Mouse (Mus musculus) heart, postnatal 14 days (tissue): ENCODE results near the gene Syce3. TPM values are rescaled to one million over a fixed set of nuclear protein-coding genes. Genes with fewer than 3 reads are reported as not detected.
A peak's percentile ranks its signal among the peaks of the same experiment; 100 is the strongest.

Experiments
- DNase-seq, 2 experiments: peaks; one replicate each; pipeline ENCODE4 v3.0.0; 2021 to 2022
- intact Hi-C: fragments of 180-260 bp; cut with DNase I; formaldehyde crosslinking; loops from one replicate; pipeline ENCODE4 v1.15.1; 2025
- total RNA-seq, 2 experiments: library from RNA; stranded (reverse); gene quantifications; 2 replicates each; pipeline ENCODE4 v1.2.3; 2021

The Syce3 gene
- total RNA-seq, 2 experiments from 2014 or later = not detected

DNA sequence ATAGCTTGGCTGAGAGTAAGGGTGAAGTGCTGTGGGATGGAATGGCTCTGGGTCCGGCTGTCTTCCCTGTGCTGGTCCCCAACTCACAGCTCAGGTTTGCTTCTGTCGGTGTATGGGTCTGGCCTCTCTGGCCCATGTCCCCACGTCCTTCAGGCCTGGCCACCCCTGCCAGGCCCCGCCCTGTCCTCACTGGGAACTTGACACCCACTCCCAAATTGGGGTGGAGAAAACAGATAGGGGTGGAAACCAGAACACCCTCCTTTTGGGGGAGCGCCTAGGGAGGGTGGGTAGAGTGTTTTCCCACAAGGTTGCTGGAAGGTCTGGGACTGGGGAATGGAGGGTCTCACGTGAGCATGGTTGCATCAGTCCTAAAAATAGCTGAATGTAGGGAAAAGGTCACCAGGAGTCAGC lies 15.4 kb upstream of the Syce3 start, which contains the start of gene Cpt1b:
Cpt1b (minus strand) TSS at position 153 of the 411 bp plus-strand sequence.
- intact Hi-C loops = no loop called here

DNA sequence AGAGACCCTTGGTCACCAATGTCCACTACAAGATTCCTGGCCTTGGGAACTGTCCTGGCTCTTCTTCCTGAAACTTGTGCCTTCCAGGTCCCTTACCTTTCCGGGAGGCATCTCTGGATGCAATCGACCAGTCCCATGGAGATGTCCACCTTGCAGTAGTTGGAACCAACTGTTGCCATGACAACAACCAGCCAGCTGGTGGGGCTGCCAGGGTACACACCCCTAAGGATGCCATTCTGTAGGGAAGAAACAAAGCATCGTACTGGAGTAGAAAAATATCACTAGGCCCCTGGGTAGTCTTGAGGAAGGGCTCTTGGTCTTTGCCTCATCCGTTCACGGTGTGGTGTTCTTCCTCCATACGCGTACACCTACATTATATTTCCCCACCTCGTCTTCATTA lies 14.3 kb upstream of the Syce3 start:
- intact Hi-C loops = no loop called here
- DNase-seq = no peak

More for the DNA sequence above, 15.4 kb upstream of the Syce3 start, which contains the start of gene Cpt1b:
- DNase-seq = peak; percentile 66 to 68

DNA sequence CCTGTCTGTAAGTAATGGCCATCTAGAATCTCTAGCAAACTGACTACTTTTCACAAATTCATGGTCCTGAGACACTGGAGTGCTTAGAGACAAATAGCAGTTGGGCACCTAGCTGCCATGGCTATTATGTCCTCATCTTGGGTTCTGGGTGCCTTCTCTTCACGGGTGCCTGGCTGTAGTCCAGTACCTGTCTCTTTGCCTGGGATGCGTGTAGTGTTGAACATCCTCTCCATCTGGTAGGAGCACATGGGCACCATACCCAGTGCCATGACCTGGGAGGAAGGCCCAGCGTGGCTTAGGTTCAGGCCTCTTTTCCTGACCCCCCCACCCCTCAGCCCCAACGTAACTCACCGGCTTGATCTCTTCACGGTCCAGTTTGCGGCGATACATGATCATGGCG lies 11.6 kb upstream of the Syce3 start:
- intact Hi-C loops = no loop called here

DNA sequence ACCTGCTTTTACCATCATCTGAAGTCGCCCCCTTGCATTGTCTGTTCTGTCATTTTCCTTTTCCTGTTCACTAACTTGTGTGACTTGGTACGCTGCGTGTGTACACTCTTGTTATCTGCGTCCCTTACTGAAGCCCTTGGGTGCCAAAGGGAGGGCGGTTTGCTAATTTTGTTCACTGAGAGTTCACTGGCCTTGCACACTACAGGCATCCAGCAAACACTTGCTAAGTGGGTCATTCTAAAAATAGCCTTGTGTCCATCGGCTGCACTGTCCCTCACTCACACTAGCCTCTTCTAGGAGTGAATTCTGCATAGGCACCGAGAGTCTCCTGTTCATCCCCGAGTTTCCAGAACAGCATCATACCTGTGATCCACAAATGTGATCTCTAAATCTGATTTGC lies 5.0 kb upstream of the Syce3 start:
- intact Hi-C loops = no loop called here
- DNase-seq = no peak

More for the DNA sequence above, 11.6 kb upstream of the Syce3 start:
- DNase-seq = no peak

DNA sequence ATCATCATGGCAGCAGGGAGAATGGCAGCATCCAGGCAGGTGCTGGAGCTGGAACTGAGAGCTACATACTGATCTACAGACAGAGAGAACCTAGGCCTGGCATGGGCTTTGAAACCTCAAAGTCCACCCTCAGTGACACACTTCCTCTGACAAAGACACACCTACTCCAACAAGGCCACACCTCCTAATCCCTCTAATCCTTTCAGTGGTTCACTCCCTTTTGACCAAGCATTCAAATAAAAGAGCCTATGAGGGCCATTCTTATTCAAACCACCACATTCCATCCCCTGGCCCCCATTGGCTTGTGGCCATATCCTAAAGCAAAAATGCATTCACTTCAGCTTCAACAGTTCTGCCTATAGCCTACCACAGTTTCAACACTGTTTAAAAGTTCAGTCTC lies 3.6 kb downstream of the Syce3 start:
- no peak for DNase-seq
- intact Hi-C loops = no loop called here

DNA sequence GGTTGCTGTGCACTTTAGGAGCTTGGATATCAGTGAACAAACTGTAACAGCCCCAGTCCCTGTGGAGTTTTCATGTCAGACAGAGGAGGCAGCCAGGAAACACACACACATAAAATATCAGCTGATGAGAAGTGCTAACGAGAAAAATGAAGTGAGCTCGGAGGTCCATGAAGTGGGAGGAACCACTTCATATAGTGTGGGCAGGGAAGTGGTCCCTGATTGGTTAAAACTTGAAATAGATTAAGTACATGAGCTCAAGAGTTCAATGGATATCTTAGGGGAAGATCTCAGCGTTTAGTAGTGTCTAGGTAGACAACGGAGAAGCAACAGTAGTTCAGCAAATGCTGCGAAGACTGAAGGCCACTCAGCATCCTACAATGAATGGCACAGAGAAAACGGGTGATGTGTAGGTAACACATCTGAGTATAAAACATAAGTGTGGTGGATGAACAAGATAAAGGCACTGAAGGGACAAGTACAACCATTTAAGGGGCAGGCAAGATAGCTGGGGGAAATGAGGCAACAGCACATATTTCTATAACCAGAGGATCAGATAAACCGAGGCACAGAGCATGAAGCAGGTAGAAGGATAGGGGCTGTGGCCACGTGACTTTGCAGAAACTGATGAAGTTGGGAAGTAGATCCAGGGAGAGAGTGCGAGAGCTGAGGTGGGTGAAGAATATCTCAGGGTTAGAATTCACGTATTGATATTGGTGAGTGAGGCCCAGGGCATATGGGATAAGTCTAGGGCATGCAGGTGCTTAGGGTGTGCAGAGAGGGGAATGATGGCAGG lies 5.3 kb downstream of the Syce3 start:
- no peak for DNase-seq
- intact Hi-C loops = no loop called here

DNA sequence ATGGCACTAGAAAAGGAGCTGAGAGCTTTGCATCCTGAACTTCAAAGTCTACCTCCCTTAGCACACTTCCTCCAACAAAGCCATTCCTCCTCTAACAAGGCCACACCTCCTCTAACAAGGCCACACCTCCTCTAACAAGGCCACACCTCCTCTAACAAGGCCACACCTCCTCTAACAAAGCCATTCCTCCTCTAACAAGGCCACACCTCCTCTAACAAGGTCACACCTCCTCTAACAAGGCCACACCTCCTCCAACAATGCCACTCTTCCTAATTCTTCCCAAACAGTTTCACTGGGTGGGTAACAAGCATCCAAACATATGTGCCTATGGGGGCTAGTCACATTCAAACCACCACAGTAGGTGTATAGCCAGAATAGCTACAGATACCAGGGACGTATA lies 7.8 kb downstream of the Syce3 start:
- intact Hi-C loops = no loop called here
- no peak for DNase-seq

DNA sequence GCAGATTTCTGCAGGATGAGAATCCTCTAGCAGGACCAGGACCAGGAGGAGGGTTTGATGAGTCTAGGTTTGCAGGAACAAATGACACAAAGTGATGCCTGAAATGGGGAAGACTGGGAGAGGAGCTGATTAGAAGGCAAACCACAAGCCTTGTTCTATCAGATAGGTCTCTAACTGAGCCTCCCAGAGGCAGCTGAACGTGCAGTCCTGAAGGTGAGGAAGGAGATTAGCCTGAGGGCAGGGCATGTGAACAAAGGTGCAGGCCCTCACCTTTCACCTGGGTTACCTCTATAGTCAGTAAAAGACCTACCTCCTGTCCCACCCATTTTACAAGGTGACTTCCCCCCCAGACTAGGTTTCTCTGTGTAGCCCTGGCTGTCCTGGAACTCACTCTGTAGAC lies 10.6 kb downstream of the Syce3 start:
- no peak for DNase-seq
- intact Hi-C loops = no loop called here

DNA sequence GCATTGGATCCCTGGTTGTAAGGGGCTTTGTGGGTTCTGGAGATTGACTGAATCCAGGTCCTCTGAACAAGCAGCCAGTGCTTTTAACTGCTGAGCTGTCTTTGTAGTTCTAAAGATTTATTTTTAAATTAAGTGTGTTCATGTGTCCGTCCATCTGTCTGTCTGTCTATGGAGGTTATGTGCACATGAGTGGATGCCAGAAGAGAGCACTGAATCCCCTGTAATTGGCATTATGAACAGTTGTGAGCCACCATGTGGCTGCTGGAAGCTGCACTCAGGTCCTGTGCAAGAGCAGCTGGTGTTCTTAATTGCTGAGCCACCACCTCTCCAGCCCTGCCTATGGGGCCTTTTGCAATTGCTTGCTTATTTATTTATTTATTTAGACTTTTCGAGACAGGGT lies 12.2 kb downstream of the Syce3 start:
- intact Hi-C loops = no loop called here
- DNase-seq = no peak

DNA sequence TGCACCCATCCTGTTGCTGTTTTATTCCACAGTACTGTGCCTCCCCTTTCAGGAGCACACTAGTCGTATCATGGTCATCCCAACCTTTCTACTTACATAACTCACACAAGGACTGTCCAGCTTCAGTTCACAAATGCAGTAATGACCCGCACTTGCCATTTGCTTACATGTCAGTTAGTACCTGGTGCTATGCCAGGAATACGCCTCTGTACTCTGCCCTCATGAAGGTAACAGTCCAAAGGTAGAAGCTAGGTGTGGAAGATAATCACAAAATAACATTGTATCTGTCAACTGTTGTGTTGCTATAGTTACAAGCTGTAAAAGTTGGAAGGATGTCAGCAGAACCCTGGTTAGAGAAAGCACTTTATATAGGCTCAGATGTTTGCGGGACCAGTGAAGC lies 13.4 kb downstream of the Syce3 start:
- DNase-seq = no peak
- intact Hi-C loops = no loop called here

DNA sequence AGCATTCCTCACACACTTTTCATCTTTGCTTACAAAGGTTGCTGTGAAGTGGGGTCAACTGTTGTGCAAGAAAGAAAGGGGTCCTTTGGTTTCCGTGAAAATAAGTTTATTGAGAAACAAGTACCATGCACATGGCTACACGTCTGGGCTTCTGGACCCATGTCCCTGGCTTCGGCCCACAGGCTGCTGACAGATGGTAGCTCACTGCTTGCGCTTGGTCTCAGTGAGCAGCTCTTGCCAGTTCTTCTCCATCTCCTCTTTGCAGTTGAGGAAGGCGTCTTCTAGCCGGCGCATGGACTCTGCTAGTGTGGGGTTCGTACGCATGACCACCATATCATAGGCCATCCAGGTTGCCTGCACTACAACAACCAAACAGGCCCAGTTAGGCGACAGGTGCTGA lies 20.2 kb downstream of the Syce3 start:
- intact Hi-C loops = no loop called here

DNA sequence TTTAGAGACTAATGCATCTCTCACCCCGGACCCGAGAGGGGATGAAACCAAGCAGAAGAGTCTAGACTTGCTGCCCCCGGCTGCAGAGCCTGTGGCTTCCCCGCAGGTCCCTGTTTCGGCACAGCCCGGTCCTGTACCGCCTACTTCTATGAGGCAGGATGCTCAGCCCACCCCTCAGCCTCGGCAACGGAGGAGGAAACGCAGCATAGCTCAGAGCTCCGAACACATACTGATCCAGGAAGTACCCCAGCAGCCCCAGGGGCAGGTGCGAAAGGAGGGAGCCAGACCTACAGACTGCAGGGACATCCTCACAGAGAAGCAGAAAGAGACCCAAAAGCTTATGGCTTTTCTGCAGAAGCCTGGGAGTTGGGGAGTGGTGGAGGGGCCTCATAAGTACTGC lies 23.2 kb downstream of the Syce3 start:
- intact Hi-C loops = no loop called here
- DNase-seq = no peak

More for the DNA sequence above, 20.2 kb downstream of the Syce3 start:
- no peak for DNase-seq

DNA sequence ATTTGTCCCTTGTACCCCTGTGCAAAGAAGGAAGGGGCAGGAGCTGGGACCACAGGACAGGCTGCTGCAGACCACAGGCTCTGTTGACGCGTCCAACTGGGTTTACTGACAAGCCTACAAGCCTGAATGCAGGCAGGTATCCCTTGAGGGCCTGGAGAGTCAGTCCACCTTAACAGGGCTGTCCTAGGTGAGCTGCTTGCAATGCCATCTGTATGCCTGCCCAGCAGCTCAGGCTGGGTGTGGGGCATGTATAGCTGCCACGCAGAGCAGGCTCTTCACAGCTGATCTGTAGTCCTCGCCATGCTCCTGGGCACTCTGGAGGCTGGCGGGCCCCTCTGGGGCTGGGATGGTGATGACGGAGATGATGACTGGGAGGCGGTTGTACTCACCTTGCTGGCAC lies 25.7 kb downstream of the Syce3 start, which contains the start of gene Klhdc7b:
Klhdc7b (plus strand) TSS at position 301 of the 400 bp plus-strand sequence.
- DNase-seq = no peak
- intact Hi-C loops = no loop called here

DNA sequence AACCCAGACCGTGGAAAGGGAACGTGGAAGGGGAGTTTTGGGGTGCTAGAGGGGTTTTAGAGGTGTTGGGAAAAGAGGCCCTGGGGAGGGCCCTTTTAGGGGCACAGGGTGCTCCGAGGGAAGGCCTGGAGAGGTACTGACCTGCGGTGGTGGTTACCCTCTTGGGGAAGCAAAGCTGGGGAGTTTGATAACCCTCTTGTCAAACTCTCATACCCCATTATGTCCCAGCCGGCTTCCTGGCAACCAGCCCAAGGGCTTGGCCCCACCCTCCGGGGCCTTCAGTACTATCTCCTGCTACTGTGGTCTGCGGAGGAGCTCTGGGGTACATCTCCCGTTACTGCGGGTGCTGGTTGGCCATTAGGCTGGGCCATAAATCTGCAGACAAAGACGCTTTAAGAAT lies 30.9 kb downstream of the Syce3 start:
- intact Hi-C loops = loop anchor here (2.0 to 5.0 kb wide), 2 partner anchors 49 to 88 kb away; partner anchors contain the start of genes C730034F03Rik, Chkb and Gm44502
- DNase-seq = peak; percentile 37 to 42

DNA sequence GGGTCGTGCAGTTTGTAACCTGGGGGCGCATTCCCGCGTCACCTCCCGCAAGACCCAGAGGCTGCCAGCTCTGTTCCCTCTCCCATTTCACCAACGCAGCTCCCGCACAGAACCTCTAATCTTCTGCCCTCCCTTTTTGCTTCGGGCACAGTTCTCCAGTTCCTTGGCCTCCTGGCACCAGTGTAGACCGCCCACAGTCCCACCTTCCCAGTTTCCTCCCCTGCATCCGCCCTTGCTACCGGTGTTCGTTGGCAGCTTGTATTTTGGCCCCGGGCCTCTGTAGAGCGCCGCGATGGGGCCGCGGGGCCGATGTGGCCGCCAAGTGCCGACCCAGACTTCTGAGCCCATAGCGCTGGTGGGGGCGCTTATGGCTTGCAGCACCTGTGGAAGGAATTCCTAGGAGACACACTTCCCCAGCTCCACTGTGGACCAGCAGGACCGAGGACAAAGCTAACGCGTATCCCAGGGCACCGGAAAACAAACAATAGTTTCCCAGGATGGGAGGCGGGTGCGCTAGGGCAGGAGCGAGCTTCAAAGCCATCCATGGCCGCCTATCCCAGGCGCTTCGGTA lies 31.4 kb downstream of the Syce3 start, which contains the start of gene Odf3b:
Odf3b (minus strand) TSS at position 452 of the 571 bp plus-strand sequence.
- intact Hi-C loops = loop anchor here (2.0 to 5.0 kb wide), 2 partner anchors 50 to 88 kb away; partner anchors contain the start of genes C730034F03Rik, Chkb and Gm44502
- peak; percentile 48 to 52 for DNase-seq

DNA sequence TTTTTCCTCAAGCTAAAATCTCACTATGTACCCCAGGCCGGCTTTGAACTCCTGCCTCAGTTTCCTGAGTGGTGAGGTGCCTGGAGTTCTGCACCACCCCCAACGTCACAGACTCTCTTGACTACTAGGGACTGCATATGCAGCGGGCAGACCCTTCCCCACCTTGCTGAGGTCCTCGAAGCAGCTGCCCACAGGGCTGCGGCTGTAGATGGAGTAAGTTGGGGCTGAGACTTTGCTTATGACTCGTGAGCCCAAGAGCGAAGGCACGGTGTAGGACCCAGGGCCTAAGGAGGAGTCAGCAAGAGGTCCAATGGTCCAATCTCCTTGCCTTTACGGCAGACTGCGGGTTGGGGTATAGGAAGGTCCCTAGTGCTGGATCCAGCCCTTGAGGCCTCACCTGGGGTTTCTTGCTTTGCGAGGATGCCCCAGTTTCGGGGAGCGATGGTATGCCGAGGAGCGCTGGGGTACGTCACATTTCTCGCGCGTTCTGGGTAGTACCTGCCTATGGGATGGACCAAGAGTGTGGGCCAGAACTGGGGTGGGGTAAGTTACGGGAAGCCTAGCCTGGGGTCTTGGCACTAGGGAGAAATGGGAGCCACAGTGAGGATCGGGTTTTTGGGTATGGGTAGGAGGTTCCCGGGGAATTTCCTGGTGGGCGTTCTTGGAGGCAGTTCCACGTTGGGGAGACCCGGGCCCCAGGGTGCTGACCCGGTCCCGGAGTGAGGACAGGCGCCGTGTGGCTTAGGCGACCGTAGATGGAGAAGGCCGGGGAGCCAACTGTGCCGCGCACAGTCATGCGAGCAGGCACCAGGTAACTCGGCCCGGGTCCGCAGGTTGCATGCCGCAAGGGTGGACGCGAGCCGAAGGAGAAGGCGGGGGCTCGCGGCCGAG lies 32.1 kb downstream of the Syce3 start:
- no peak for DNase-seq
- intact Hi-C loops = loop anchor here (2.0 to 5.0 kb wide), 2 partner anchors 51 to 89 kb away; partner anchors contain the start of genes C730034F03Rik, Chkb and Gm44502

DNA sequence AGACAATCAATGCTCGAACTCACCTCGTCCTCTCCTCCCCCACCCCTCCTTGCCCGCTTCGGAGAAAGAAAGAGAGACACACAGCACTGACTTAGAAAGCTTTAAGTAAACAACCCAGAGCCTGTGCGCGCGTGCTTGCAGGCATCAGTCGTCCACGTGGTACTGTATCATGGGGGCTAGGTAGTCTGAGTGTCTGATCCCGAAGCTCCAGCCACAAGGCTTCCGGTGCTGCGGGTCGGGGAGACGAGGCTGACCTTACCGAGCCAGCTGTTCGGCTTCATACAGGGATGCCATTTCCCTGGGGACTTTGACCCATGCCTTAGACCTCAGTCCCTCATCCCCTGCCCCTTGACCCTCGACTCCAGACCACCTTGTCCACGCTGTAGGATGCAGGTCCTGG lies 32.9 kb downstream of the Syce3 start:
- intact Hi-C loops = loop anchor here (5.0 kb wide), 1 partner anchor 90 kb away; no protein-coding TSS in a partner anchor
- DNase-seq = no peak

DNA sequence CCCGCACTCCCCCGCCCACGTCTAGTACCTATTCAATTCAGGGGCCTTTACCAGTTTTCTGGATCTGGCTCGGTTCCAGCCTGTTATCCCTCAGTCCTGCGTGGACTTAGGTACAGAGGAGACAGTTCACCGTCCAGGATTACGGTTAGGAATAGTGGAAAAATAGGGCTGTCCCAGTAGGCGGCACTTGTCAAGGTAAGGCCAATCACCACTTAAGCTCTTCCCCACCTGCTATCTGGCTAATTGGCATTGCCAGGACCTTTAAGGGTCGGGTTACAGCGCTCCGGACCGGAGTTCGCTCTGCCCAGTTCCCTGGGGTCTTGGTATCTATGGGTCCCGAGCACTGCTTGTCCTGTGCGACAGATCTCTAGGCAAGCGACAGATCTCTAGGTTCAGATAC lies 33.3 kb downstream of the Syce3 start, which contains the start of gene Tymp:
Tymp (minus strand) TSS at position 83 of the 400 bp plus-strand sequence.
- no peak for DNase-seq
- intact Hi-C loops = loop anchor here (5.0 kb wide), 1 partner anchor 90 kb away; no protein-coding TSS in a partner anchor

DNA sequence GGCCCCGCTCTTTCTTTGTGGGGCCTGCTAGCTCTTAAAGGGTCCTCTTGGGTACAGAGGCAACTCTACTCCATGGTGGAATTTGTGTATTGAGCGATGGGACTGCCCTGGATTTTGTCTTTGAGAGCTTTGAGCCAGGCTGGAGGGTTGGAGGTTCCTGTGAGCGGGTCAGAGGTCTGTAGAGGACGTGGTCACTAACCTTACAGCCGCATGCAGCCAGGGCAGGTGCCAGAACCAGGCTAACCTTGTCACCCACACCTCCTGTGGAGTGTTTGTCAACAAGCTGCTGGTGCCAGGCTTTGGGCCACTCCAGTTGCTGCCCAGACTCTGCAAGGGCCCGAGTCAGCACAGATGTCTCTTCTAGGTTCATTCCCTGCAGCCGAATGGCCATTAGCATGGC lies 34.3 kb downstream of the Syce3 start:
- no peak for DNase-seq
- intact Hi-C loops = loop anchor here (5.0 kb wide), 1 partner anchor 91 kb away; no protein-coding TSS in a partner anchor
